Mouse (Mus musculus) hindbrain, embryonic 16.5 days (tissue): ENCODE results near the gene Hbq1b. TPM values are rescaled to one million over a fixed set of nuclear protein-coding genes. Genes with fewer than 3 reads are reported as not detected.

Experiments used
- ATAC-seq: fragments of 200-750 bp; cut with Nextera tagmentation; 2 replicates; pipeline ENCODE4 v1.8.0; 2017; ENCODE audit warnings: moderate TSS enrichment, moderate library complexity
- H3K27ac ChIP-seq: fragments of 300-500 bp; sonication (generic); 2 replicates; pipeline ENCODE4 v1.5.1; 2014; ENCODE audit warnings: low read depth, mild to moderate bottlenecking, control low read depth, low read length, moderate library complexity
- H3K27me3 ChIP-seq: fragments of 300-500 bp; sonication (generic); replicated peaks from 2 replicates; pipeline ENCODE4 v1.6.1; 2014; ENCODE audit warnings: low read length; ENCODE audit not compliant: control insufficient read depth, insufficient read depth
- H3K36me3 ChIP-seq: fragments of 300-500 bp; sonication (generic); 2 replicates; pipeline ENCODE4 v1.6.1; 2014; ENCODE audit warnings: mild to moderate bottlenecking, low read length, moderate library complexity, mixed read lengths; ENCODE audit not compliant: control insufficient read depth, insufficient read depth
- H3K4me1 ChIP-seq: fragments of 300-500 bp; sonication (generic); 2 replicates; pipeline ENCODE4 v1.6.1; 2014; ENCODE audit warnings: low read depth, low read length; ENCODE audit not compliant: control insufficient read depth, insufficient read depth
- H3K4me2 ChIP-seq: fragments of 300-500 bp; sonication (generic); 2 replicates; pipeline ENCODE4 v1.6.1; 2014; ENCODE audit warnings: mild to moderate bottlenecking, low read length, control low read depth, moderate library complexity
- H3K4me3 ChIP-seq: fragments of 300-500 bp; sonication (generic); 2 replicates; pipeline ENCODE4 v1.5.1; 2014; ENCODE audit warnings: mild to moderate bottlenecking, low read length, control low read depth, moderate library complexity
- H3K9ac ChIP-seq: fragments of 300-500 bp; sonication (generic); 2 replicates; pipeline ENCODE4 v1.6.1; 2014; ENCODE audit warnings: low read depth, mild to moderate bottlenecking, control low read depth, low read length, moderate library complexity
- H3K9me3 ChIP-seq: fragments of 300-500 bp; sonication (generic); 2 replicates; pipeline ENCODE4 v1.6.1; 2014; ENCODE audit warnings: mild to moderate bottlenecking, low read length, moderate library complexity; ENCODE audit not compliant: control insufficient read depth
- WGBS: fragments of 180-500 bp; shearing (Covaris S2); extraction: QIAGEN DNeasy Blood & Tissue Kit; methylation state at CpG from one replicate; pipeline ENCODE4 v1.1.7; 2014; 5-methylcytosine and 5-hydroxymethylcytosine counted together
- polyA plus RNA-seq: library from polyadenylated mRNA; unstranded; fragments of >200 nt; fragmentation: Nextera tagmentation; extraction: Ambion mirVana; gene quantifications from 2 replicates; pipeline ENCODE4 v1.2.1, GENCODE M21; 2015

Hbq1b gene
- polyA plus RNA-seq, 1 experiment from 2014 or later, result 0.61 TPM

DNA sequence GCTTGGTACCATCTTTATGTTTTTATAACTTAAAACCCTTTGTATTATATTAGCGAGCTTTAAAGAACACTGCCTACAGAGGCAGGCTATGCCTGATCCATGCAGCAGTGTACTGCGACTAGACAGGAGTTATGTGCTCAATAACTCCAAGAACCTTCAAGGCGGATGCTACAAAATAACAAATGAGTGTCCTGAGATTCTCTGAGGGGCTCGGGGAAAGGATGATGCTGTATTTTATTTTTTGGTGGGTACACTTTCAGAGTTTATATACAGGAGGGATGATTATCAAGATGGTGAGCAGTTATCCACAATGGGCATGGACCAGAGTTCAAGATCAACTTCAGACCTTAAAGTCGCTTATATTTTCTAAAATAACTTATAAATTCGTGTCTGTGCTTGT is 20.0 kb upstream of the Hbq1b start:
- Histone ChIP-seq H3K27ac (peak overlapping the region; percentile 94), H3K4me3 (peak overlapping the region; percentile 90), H3K9ac (peak overlapping the region; percentile 93), H3K4me2 (peak overlapping the region; percentile 68), H3K27me3 (no peaks in the 10 kb centered on the region), H3K4me1 (peaks cover 10% of the 10 kb centered on the region), H3K36me3 (no peaks in the 10 kb centered on the region), H3K9me3 (no peaks in the 10 kb centered on the region)
- 0 out of 2 replicates have a peak, but pooled peaks have one; percentile 3 for ATAC-seq
- WGBS, result 23% methylated on average over 6 of the region's 6 CpGs

GRCm38 (mm10) chr11:32267188-32267884 is 19.4 kb upstream of the Hbq1b start, which contains the start of gene Nprl3:
Gene Nprl3 (minus strand): TSS chr11:32267707.
- Histone ChIP-seq H3K27me3 (no peaks in the 10 kb centered on the region), H3K4me1 (peaks cover 10% of the 10 kb centered on the region), H3K27ac (peak within 1 kb of the TSS; percentile 94), H3K9me3 (no peaks in the 10 kb centered on the region), H3K36me3 (no peaks in the 10 kb centered on the region), H3K4me3 (peak within 1 kb of the TSS; percentile 90), H3K9ac (peak within 1 kb of the TSS; percentile 93), H3K4me2 (peak within 1 kb of the TSS; percentile 68)
- ATAC-seq, result peak; percentile 99
- WGBS, result under 1% methylated on average over 54 of the region's 54 CpGs

DNA sequence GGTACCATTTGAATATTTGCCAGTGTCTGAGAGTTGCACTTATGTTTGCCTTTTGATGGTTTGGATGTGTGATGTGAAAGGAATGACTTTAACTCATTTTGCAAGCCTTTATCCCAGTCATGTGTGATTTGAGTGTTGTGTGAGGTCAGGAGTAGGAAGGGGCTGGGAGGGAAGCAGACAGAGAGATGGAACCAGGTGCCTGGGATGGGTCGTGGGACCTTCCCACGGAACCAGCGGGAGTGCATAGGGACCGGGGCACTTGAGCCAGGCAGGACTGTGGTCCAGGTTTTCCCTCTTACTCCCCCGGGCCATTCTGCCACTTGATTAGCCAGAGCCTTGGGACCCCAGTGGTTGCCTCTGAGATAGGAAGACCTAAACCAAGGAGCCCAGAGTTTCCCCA is 18.8 kb upstream of the Hbq1b start:
- H3K4me1 ChIP-seq, result peaks cover 10% of the 10 kb centered on the region
- H3K36me3 ChIP-seq, result no peaks in the 10 kb centered on the region
- H3K4me2 ChIP-seq, result peak overlapping the region; percentile 68
- no peaks in the 10 kb centered on the region for H3K9me3 ChIP-seq
- WGBS, result 26% methylated on average over 5 of the region's 5 CpGs
- peak overlapping the region; percentile 93 for H3K9ac ChIP-seq
- peak overlapping the region; percentile 67 for H3K27ac ChIP-seq
- peak; percentile 50 for ATAC-seq
- no peaks in the 10 kb centered on the region for H3K27me3 ChIP-seq
- H3K4me3 ChIP-seq, result peak overlapping the region; percentile 90

DNA sequence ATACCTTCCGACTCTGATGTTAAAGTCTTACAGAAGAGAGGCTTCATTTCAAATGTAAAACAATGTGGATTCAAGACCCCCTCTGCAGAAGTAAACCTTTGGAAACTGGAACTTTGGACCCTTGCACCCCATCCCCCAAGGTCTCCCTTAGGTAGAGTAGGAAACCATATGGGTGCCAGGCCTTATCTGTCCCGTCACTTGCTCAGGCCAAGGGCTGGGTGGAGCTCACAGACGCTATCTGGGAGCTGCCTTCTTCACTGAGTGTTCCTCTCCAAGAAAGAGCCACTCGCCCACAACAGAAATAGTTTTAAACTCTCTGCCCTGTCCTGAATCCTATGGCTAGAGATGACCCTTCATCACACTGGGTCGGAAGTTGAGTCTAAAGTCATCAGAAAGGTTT is 17.8 kb upstream of the Hbq1b start:
- no peak for ATAC-seq
- H3K4me2 ChIP-seq, result no peak overlapping the region
- H3K27me3 ChIP-seq, result no peaks in the 10 kb centered on the region
- H3K4me3 ChIP-seq, result no peak overlapping the region
- no peaks in the 10 kb centered on the region for H3K9me3 ChIP-seq
- H3K27ac ChIP-seq, result no peak overlapping the region
- H3K36me3 ChIP-seq, result no peaks in the 10 kb centered on the region
- 90% methylated on average over 5 of the region's 5 CpGs for WGBS
- peaks cover 10% of the 10 kb centered on the region for H3K4me1 ChIP-seq
- H3K9ac ChIP-seq, result no peak overlapping the region

DNA sequence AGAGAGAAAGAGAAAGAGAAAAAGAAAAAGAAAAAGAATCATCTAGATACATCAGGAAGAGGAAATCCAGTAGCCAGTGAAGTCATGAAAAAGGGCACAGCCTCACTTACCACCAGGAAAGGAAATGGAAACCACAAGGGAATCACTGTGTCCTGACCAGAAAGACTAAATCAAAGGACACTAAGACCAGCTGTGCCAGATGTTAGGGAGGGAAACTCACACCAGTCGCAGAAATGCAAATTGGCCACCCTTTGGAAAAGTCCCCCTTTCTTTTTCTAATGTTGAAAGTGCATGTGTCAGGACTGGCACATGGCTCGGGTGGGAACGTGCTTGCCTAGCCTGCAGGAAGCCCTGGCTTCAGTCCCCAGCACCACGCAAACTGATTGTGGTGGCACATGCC is 15.6 kb upstream of the Hbq1b start:
- no peak overlapping the region for H3K9ac ChIP-seq
- WGBS, result 48% methylated on average over 4 of the region's 4 CpGs
- no peaks in the 10 kb centered on the region for H3K36me3 ChIP-seq
- H3K4me3 ChIP-seq, result no peak overlapping the region
- H3K27me3 ChIP-seq, result no peaks in the 10 kb centered on the region
- H3K9me3 ChIP-seq, result no peaks in the 10 kb centered on the region
- H3K27ac ChIP-seq, result no peak overlapping the region
- no peak overlapping the region for H3K4me2 ChIP-seq
- ATAC-seq, result no peak
- peaks cover 7% of the 10 kb centered on the region for H3K4me1 ChIP-seq

DNA sequence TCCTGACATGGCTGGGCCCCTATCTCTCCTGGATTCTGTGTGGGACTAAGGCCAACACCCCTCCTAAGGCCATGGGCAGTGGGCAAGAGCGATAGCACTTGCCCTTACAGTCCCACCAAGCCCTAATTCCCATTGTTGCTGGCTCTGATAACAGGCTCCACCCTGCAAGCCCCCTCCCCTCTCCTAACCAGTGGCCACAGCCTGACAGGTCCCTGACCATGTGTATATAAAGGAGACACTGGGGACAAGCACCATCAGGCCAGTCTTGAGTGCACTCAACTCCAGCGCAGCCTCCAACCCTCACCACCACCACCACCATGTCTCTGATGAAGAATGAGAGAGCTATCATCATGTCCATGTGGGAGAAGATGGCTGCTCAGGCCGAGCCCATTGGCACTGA is 10.4 kb upstream of the Hbq1b start, which contains the start of gene Hba-x:
TSS of gene Hba-x (plus strand) at position 54 of the 400 bp plus-strand sequence.
- H3K27me3 ChIP-seq, result no peaks in the 10 kb centered on the region; the same call in 1 of the 2 replicates
- no peak within 1 kb of the TSS for H3K4me3 ChIP-seq
- H3K4me2 ChIP-seq, result no peak within 1 kb of the TSS
- no peaks in the 10 kb centered on the region for H3K36me3 ChIP-seq
- H3K9me3 ChIP-seq, result no peaks in the 10 kb centered on the region
- H3K27ac ChIP-seq, result no peak within 1 kb of the TSS
- ATAC-seq, result no peak
- no peak within 1 kb of the TSS for H3K9ac ChIP-seq
- H3K4me1 ChIP-seq, result no peaks in the 10 kb centered on the region
- 86% methylated on average over 3 of the region's 3 CpGs for whole genome bisulfite sequencing

DNA sequence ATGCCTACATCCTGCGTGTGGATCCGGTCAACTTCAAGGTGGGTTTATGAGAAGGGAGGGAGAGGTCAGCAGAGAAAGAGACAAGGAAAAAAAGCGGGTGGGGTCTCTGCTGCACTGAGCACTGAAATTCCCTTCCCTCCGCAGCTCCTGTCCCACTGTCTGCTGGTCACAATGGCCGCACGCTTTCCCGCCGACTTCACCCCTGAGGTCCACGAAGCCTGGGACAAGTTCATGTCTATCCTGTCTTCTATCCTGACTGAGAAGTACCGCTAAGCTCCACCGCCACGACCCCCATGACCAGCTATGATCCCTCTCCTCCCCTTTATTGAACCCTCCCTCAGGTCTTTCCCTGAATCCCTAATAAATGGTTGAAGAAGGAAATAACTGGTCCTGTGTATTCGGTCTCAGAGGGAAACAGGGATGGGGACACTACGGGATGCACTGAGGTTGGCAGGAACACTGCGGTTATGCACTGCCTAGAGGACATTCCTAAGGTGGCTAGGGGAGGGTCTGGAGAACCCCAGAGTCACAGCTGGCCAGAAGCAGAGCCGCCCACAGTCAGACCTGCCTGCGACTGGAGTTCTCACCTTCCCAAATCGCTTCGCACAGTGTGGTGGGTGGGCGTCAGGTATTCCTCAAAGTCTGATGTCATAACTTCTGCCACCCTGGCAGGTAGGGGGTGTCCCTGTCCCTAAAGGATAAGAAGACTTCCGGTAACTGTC is 8.9 kb upstream of the Hbq1b start:
- Histone ChIP-seq H3K9me3 (no peaks in the 10 kb centered on the region), H3K9ac (no peak overlapping the region), H3K4me3 (no peak overlapping the region), H3K27ac (no peak overlapping the region), H3K36me3 (no peaks in the 10 kb centered on the region), H3K4me2 (no peak overlapping the region), H3K27me3 (no peaks in the 10 kb centered on the region; the same call in 1 of the 2 replicates), H3K4me1 (no peaks in the 10 kb centered on the region)
- no peak for ATAC-seq
- WGBS, result 73% methylated on average over 21 of the region's 21 CpGs

DNA sequence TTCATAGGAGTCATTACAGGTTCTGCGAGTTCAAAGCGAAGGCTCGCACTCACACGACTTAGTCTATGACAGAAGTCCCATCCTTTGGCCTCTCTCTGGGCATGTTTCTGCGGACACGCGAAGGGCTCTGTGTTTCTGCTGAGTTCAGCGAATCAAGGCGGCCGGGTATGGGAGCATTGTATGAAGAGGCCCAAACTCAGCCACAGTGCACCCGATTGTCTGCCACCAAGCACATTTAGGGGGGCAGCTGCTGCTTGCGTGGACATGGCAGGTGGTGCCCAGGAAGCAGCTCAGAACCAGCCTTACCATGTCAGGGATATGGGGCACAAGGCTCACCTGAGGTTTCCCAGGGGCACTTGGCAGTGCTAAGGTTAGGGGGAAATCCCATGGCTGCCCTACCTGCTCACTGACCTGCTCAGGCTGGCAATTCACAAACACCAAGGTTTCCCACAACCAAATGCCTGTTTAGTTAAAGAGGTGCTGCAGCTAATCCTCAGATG is 8.3 kb upstream of the Hbq1b start:
- Histone ChIP-seq H3K9me3 (no peaks in the 10 kb centered on the region), H3K4me3 (no peak overlapping the region), H3K36me3 (no peaks in the 10 kb centered on the region), H3K4me1 (no peaks in the 10 kb centered on the region), H3K9ac (no peak overlapping the region), H3K27me3 (no peaks in the 10 kb centered on the region; the same call in 1 of the 2 replicates), H3K4me2 (no peak overlapping the region), H3K27ac (no peak overlapping the region)
- ATAC-seq, result no peak
- 82% methylated on average over 12 of the region's 12 CpGs for WGBS

- no peaks in the 10 kb centered on the region for H3K4me1 ChIP-seq
- no peak for ATAC-seq
- H3K4me2 ChIP-seq, result no peak overlapping the region
- H3K27me3 ChIP-seq, result no peaks in the 10 kb centered on the region; the same call in 1 of the 2 replicates
- no peak overlapping the region for H3K27ac ChIP-seq
- H3K9me3 ChIP-seq, result no peaks in the 10 kb centered on the region
- H3K4me3 ChIP-seq, result no peak overlapping the region
- WGBS, result 64% methylated on average over 2 of the region's 2 CpGs
- H3K9ac ChIP-seq, result no peak overlapping the region
- H3K36me3 ChIP-seq, result no peaks in the 10 kb centered on the region
Observed at GRCm38 (mm10) chr11:32280646-32281045, 6.1 kb upstream of the Hbq1b start.
